Mouse (Mus musculus) CH12.LX (cell line): ENCODE results near the gene Lhfpl3. TPM values are rescaled to one million over a fixed set of nuclear protein-coding genes. Genes with fewer than 3 reads are reported as not detected.

Source experiments
- DNase-seq: peaks from one replicate; pipeline ENCODE4 v3.0.0-alpha.2; 2013; ENCODE audit errors: extremely low read depth
- H3K27ac ChIP-seq: 2 replicates; pipeline ENCODE4 v1.5.1; 2012; ENCODE audit warnings: low read depth, mild to moderate bottlenecking, control low read depth, moderate library complexity; ENCODE audit not compliant: insufficient read depth
- H3K27me3 ChIP-seq: replicated peaks from 2 replicates; pipeline ENCODE3; 2012; ENCODE audit warnings: inconsistent platforms
- H3K36me3 ChIP-seq, 2 experiments: replicated peaks in 1 of 2; 2 replicates each; pipeline versions ENCODE3 to v1.6.1; 2012; ENCODE audit warnings: inconsistent platforms in 1 of 2, low read length in 1 of 2, mild to moderate bottlenecking in 1 of 2, mixed read lengths in 1 of 2, moderate library complexity in 1 of 2; ENCODE audit not compliant: control insufficient read depth in 1 of 2, insufficient read depth in 1 of 2
- H3K4me1 ChIP-seq, 2 experiments: 2 replicates each; pipeline ENCODE4 v1.6.1; 2012; ENCODE audit warnings: inconsistent platforms in 1 of 2, moderate library complexity in 1 of 2; ENCODE audit not compliant: insufficient read depth in 2 of 2, control insufficient read depth in 1 of 2
- H3K4me2 ChIP-seq: 2 replicates; pipeline ENCODE4 v1.6.1; 2012; ENCODE audit warnings: low read depth, mild to moderate bottlenecking, control low read depth; ENCODE audit not compliant: poor library complexity, insufficient read depth, severe bottlenecking
- H3K4me3 ChIP-seq, 3 experiments: fragments of 150-350 bp in 1 of 3; sonication (generic) in 1 of 3; replicated peaks in 1 of 3; 2 replicates each; pipeline versions ENCODE3 to v1.5.1; 2011 to 2012; ENCODE audit warnings: low read depth in 2 of 3, low read length in 2 of 3, mild to moderate bottlenecking in 2 of 3, moderate library complexity in 2 of 3, control low read depth in 1 of 3, improper control_type of control experiment in 1 of 3, inconsistent platforms in 1 of 3, mixed read lengths in 1 of 3; ENCODE audit not compliant: poor library complexity in 1 of 3
- H3K79me2 ChIP-seq: replicated peaks from 2 replicates; pipeline ENCODE4 v1.6.1; 2012; ENCODE audit warnings: mild to moderate bottlenecking, moderate library complexity; ENCODE audit not compliant: control insufficient read depth, poor library complexity, insufficient read depth, severe bottlenecking; ENCODE audit errors: extremely low read depth
- H3K9ac ChIP-seq: 2 replicates; pipeline ENCODE4 v1.6.1; 2012; ENCODE audit warnings: low read depth, mild to moderate bottlenecking, control low read depth, moderate library complexity; ENCODE audit not compliant: insufficient read depth
- H3K9me3 ChIP-seq: replicated peaks from 2 replicates; pipeline ENCODE3; 2012; ENCODE audit warnings: low read length, inconsistent platforms, mixed read lengths
- BHLHE40 ChIP-seq: IDR thresholded peaks from 2 replicates; pipeline ENCODE4 v1.6.1; 2011; ENCODE audit warnings: mild to moderate bottlenecking, low read depth, low read length, improper control_type of control experiment
- CHD1 ChIP-seq: IDR thresholded peaks from 2 replicates; pipeline ENCODE4 v1.6.1; 2012; ENCODE audit warnings: low read depth, low read length, improper control_type of control experiment, inconsistent platforms
- CHD2 ChIP-seq: IDR thresholded peaks from 2 replicates; pipeline ENCODE4 v1.6.1; 2011; ENCODE audit warnings: low read length, improper control_type of control experiment
- ETS1 ChIP-seq: conservative IDR thresholded peaks from 2 replicates; pipeline ENCODE4 v1.6.1; 2012; ENCODE audit warnings: low read depth, mild to moderate bottlenecking, inconsistent platforms, low read length, improper control_type of control experiment, moderate library complexity
- IRF4 ChIP-seq: IDR thresholded peaks from 2 replicates; pipeline ENCODE4 v1.6.1; 2014; ENCODE audit warnings: low read depth, mild to moderate bottlenecking, inconsistent platforms, low read length, improper control_type of control experiment
- JUN ChIP-seq: IDR thresholded peaks from 2 replicates; pipeline ENCODE4 v1.6.1; 2011; ENCODE audit warnings: low read depth, mild to moderate bottlenecking, low read length, improper control_type of control experiment, moderate library complexity; ENCODE audit not compliant: insufficient read depth
- KAT2A ChIP-seq: IDR thresholded peaks from 2 replicates; pipeline ENCODE4 v1.6.1; 2012; ENCODE audit warnings: low read length, improper control_type of control experiment, inconsistent platforms; ENCODE audit not compliant: insufficient replicate concordance
- MAFK ChIP-seq: IDR thresholded peaks from 2 replicates; pipeline ENCODE4 v1.6.1; 2011; ENCODE audit warnings: low read length, improper control_type of control experiment; ENCODE audit not compliant: insufficient replicate concordance
- MAX ChIP-seq: IDR thresholded peaks from 2 replicates; pipeline ENCODE4 v1.6.1; 2011; ENCODE audit warnings: low read length, improper control_type of control experiment
- MEF2A ChIP-seq: IDR thresholded peaks from 2 replicates; pipeline ENCODE4 v1.6.1; 2014; ENCODE audit warnings: low read depth, mild to moderate bottlenecking, inconsistent platforms, low read length, improper control_type of control experiment, borderline replicate concordance
- MXI1 ChIP-seq: IDR thresholded peaks from 2 replicates; pipeline ENCODE4 v1.6.1; 2011; ENCODE audit warnings: mild to moderate bottlenecking, low read depth, low read length, improper control_type of control experiment
- POLR2AphosphoS2 ChIP-seq: IDR thresholded peaks from 2 replicates; pipeline ENCODE4 v1.6.1; 2011; ENCODE audit warnings: low read depth, low read length, improper control_type of control experiment
- SMC3 ChIP-seq: IDR thresholded peaks from 2 replicates; pipeline ENCODE4 v1.6.1; 2011; ENCODE audit warnings: low read depth, low read length, improper control_type of control experiment
- ZKSCAN1 ChIP-seq: IDR thresholded peaks from 2 replicates; pipeline ENCODE4 v1.6.1; 2012; ENCODE audit warnings: low read depth, inconsistent platforms, low read length, improper control_type of control experiment, borderline replicate concordance
- ZMIZ1 ChIP-seq: IDR thresholded peaks from 2 replicates; pipeline ENCODE4 v1.6.1; 2012; ENCODE audit warnings: low read depth, mild to moderate bottlenecking, inconsistent platforms, low read length, improper control_type of control experiment
- ZNF384 ChIP-seq: IDR thresholded peaks from 2 replicates; pipeline ENCODE4 v1.6.1; 2012; ENCODE audit warnings: low read depth, low read length, improper control_type of control experiment, inconsistent platforms
- dilution Hi-C: fragments of 300-500 bp; cut with MboI; formaldehyde crosslinking; loops from 2 replicates; pipeline ENCODE4 v1.14.3; 2020; ENCODE audit warnings: low sequenced_read_pairs; ENCODE audit not compliant: extremely low pct_unique_long_range_greater_than_20kb, extremely low pct_ligation_motif_present
- in situ Hi-C: fragments of 300-500 bp; cut with MboI; formaldehyde crosslinking; loops from 3 replicates; pipeline ENCODE4 v1.14.3; 2019; ENCODE audit warnings: low sequenced_read_pairs, low pct_ligation_motif_present, low pct_unique_long_range_greater_than_20kb, mixed read lengths
- polyA plus RNA-seq: library from polyadenylated mRNA; unstranded; fragments of >175 nt; gene quantifications from 2 replicates; pipeline ENCODE4 v1.2.1, GENCODE M21; 2012; ENCODE audit warnings: low read depth; ENCODE audit not compliant: insufficient read length
- total RNA-seq, 2 experiments: library from RNA; depleted of rRNA; stranded (reverse); fragments of 300-350 nt in 1 of 2; fragments of >200 nt in 1 of 2; gene quantifications; 2 replicates each; pipeline ENCODE4 v1.2.3; 2012 to 2014

The Lhfpl3 gene
- total and polyA plus RNA-seq, 3 experiments, result 0.08 to 0.11 TPM; not detected in 1

GRCm38 (mm10) chr5:22999811-23000210 is 254.0 kb downstream of the Lhfpl3 start:
- H3K9me3 ChIP-seq, result no peaks in the 10 kb centered on the region

DNA sequence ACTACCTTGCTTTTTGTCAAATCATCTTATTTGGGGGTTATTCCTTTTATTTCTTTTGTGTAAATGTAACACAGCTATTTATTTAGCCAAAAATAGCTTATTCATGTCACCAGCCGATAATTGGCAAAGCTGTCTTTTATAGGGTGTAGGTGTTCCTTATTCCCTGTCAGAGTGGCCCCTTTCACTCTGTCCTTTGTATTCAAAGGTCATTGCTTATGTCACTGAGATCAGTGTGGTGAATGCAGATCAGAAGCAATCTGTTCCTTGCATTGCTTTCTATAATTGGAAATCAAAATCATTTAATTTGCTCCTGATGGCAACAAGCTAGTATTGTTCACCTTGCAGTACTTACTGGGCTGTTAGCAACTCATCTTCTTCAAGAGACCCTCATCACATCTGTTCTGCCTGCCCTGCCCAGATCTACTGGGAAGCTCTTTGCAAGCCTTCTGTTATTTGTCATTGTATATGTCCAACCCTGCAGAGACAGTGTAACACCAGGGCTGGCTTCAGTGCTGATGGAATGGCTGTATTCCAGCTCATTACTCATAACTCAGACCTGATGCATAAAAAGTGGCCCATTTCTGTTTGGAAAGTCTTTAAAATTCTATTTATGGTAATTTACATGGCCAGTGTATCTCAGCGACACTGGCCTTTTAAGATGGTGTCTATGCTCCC is 257.4 kb downstream of the Lhfpl3 start:
- no peaks in the 10 kb centered on the region for H3K9me3 ChIP-seq
- dilution Hi-C loops, result no loop called here

More at GRCm38 (mm10) chr5:22999811-23000210, 254.0 kb downstream of the Lhfpl3 start:
- H3K79me2 ChIP-seq, result no peaks in the 10 kb centered on the region
- no peaks in the 10 kb centered on the region for H3K27me3 ChIP-seq
- no peaks in the 10 kb centered on the region for H3K36me3 ChIP-seq
- H3K4me1 ChIP-seq, result no peaks in the 10 kb centered on the region
- no peak overlapping the region for H3K9ac ChIP-seq
- in situ Hi-C loops (no loop called here), dilution Hi-C loops (no loop called here)
- no peak overlapping the region for H3K27ac ChIP-seq
- TF ChIP-seq MEF2A, result no peak
- TF ChIP-seq CHD2, result no peak
- TF ChIP-seq JUN, result no peak
- TF ChIP-seq IRF4, result no peak
- no peak for TF ChIP-seq CHD1
- TF ChIP-seq BHLHE40, result no peak
- no peak for TF ChIP-seq MAFK
- TF ChIP-seq ETS1, result no peak
- no peak for TF ChIP-seq ZMIZ1
- no peak for TF ChIP-seq SMC3
- TF ChIP-seq, all 38 proteins: peak for 0
- Histone ChIP-seq H3K4me3 (no peak overlapping the region), H3K4me2 (no peak overlapping the region)
- DNase-seq, result no peak

DNA sequence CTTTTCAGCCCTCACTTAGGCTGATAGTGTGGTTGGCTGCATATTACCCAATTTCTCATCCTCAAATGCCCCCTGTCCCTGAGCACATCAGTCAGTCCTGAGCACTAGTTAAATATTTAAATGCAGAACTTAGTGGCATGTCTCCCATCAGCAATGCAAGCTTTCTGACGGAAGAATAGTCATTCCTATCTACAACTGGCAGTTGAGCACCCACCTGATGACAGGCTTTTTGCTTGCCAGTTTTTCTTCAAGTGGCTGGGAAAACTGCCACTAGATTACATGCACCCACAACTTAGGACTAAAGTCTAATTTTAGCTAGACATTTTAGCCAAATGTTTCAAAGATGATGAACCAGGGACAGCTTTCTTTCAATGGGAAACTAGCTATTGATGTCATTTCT is 260.3 kb downstream of the Lhfpl3 start:
- Histone ChIP-seq H3K27me3 (no peaks in the 10 kb centered on the region), H3K9ac (no peak overlapping the region), H3K9me3 (no peaks in the 10 kb centered on the region), H3K4me3 (no peak overlapping the region), H3K36me3 (no peaks in the 10 kb centered on the region), H3K27ac (no peak overlapping the region), H3K79me2 (no peaks in the 10 kb centered on the region), H3K4me1 (no peaks in the 10 kb centered on the region), H3K4me2 (no peak overlapping the region)
- TF ChIP-seq ZNF384, result no peak
- DNase-seq, result no peak
- dilution Hi-C loops (no loop called here), in situ Hi-C loops (no loop called here)

More for the DNA sequence above, 257.4 kb downstream of the Lhfpl3 start:
- DNase-seq, result no peak
- Histone ChIP-seq H3K36me3 (no peaks in the 10 kb centered on the region), H3K4me3 (no peak overlapping the region), H3K79me2 (no peaks in the 10 kb centered on the region), H3K4me2 (no peak overlapping the region), H3K27ac (no peak overlapping the region), H3K9ac (no peak overlapping the region), H3K4me1 (no peaks in the 10 kb centered on the region), H3K27me3 (no peaks in the 10 kb centered on the region)
- TF ChIP-seq MAX (no peak), MXI1 (no peak), IRF4 (no peak), POLR2AphosphoS2 (no peak), KAT2A (no peak), ZKSCAN1 (no peak)
- in situ Hi-C loops, result no loop called here
